Mouse (Mus musculus): ENCODE measurements around the gene Dusp5.
A peak's percentile ranks its signal among the peaks of the same experiment; 100 is the strongest.

Dusp5 gene

GRCm38 (mm10) chr19:53528752-53529454 is at the start of gene Dusp5:
TSS of gene Dusp5 (plus strand) at chr19:53529109.
- peak; percentile 100 for DNase-seq (ENCODE audit: low read depth)

GRCm38 (mm10) chr19:53479590-53479989 is 49.3 kb upstream of the Dusp5 start:
- peak; percentile 37 for DNase-seq (ENCODE audit: low read depth)

GRCm38 (mm10) chr19:53482093-53482492 is 46.8 kb upstream of the Dusp5 start:
- DNase-seq (ENCODE audit: low read depth): no peak

- no peak for DNase-seq (ENCODE audit: low read depth)
Observed at GRCm38 (mm10) chr19:53482527-53482926, 46.4 kb upstream of the Dusp5 start.

GRCm38 (mm10) chr19:53483984-53484383 is 44.9 kb upstream of the Dusp5 start:
- no peak for DNase-seq (ENCODE audit: low read depth)

GRCm38 (mm10) chr19:53484918-53485317 is 44.0 kb upstream of the Dusp5 start:
- no peak for DNase-seq (ENCODE audit: low read depth)

- DNase-seq (ENCODE audit: low read depth): no peak
Observed at GRCm38 (mm10) chr19:53489187-53489586, 39.7 kb upstream of the Dusp5 start.

GRCm38 (mm10) chr19:53489910-53490309 is 39.0 kb upstream of the Dusp5 start:
- DNase-seq (ENCODE audit: low read depth): no peak

- no peak for DNase-seq (ENCODE audit: low read depth)
Observed at GRCm38 (mm10) chr19:53490898-53491297, 38.0 kb upstream of the Dusp5 start.

GRCm38 (mm10) chr19:53492528-53492927 is 36.4 kb upstream of the Dusp5 start:
- DNase-seq (ENCODE audit: low read depth): no peak

- no peak for DNase-seq (ENCODE audit: low read depth)
Observed at GRCm38 (mm10) chr19:53493866-53494265, 35.0 kb upstream of the Dusp5 start.

- DNase-seq (ENCODE audit: low read depth): no peak
Observed at GRCm38 (mm10) chr19:53497910-53498309, 31.0 kb upstream of the Dusp5 start.

- no peak for DNase-seq (ENCODE audit: low read depth)
Observed at GRCm38 (mm10) chr19:53499049-53499448, 29.9 kb upstream of the Dusp5 start.

- no peak for DNase-seq (ENCODE audit: low read depth)
Observed at GRCm38 (mm10) chr19:53499451-53499940, 29.4 kb upstream of the Dusp5 start.

- no peak for DNase-seq (ENCODE audit: low read depth)
Observed at GRCm38 (mm10) chr19:53500298-53501006, 28.5 kb upstream of the Dusp5 start.

- peak; percentile 59 for DNase-seq (ENCODE audit: low read depth)
Observed at GRCm38 (mm10) chr19:53501239-53501638, 27.7 kb upstream of the Dusp5 start.

GRCm38 (mm10) chr19:53501765-53502164 is 27.1 kb upstream of the Dusp5 start:
- no peak for DNase-seq (ENCODE audit: low read depth)

- DNase-seq (ENCODE audit: low read depth): peak; percentile 54
Observed at GRCm38 (mm10) chr19:53502891-53503371, 26.0 kb upstream of the Dusp5 start.

GRCm38 (mm10) chr19:53504181-53504580 is 24.7 kb upstream of the Dusp5 start:
- no peak for DNase-seq (ENCODE audit: low read depth)

GRCm38 (mm10) chr19:53505728-53506127 is 23.2 kb upstream of the Dusp5 start:
- DNase-seq (ENCODE audit: low read depth): no peak

- peak; percentile 45 for DNase-seq (ENCODE audit: low read depth)
Observed at GRCm38 (mm10) chr19:53507497-53507896, 21.4 kb upstream of the Dusp5 start.

GRCm38 (mm10) chr19:53511244-53511934 is 17.5 kb upstream of the Dusp5 start:
- DNase-seq (ENCODE audit: low read depth): no peak

Measured in naive thymus-derived CD4-positive, alpha-beta T cell, adult 2 months (primary cell).